Mouse (Mus musculus): Measurements from ENCODE around the gene Sav1. TPM values are rescaled to one million over a fixed set of nuclear protein-coding genes. Genes with fewer than 3 reads are reported as not detected.
A peak's percentile ranks its signal among the peaks of the same experiment; 100 is the strongest.

Gene Sav1
- total and polyA plus RNA-seq, 3 experiments, result 13.5 to 23.6 (median 21.3) TPM

DNA sequence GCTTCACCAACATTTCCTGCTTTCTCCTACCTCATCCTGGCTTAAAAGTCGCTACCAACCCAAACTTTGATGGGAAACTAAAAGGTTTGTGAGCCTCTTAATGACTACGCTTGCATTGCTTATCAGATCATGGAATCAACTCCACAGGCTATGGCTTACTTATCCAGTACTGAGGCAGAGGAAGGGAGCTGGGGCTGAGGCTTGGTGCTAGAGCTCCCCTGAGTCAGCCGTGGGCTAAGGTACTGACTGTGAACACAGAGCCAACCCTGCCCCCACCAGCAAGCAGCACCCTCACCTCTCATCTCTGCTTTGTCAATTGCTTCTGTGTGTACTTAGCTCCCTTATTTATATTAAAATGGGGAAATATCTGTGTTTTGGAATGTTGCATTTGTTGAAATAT lies 39.3 kb downstream of the Sav1 start:
- 74% methylated on average over 3 of the region's 3 CpGs for WGBS
- no peak for DNase-seq
- Histone ChIP-seq H3K4me1 (ENCODE audit: control insufficient read depth, insufficient read depth, low read length) (no peaks in the 10 kb centered on the region), H3K79me2 (replicated peaks; ENCODE audit: control insufficient read depth, insufficient read depth, low read length) (no peaks in the 10 kb centered on the region), H3K36me3 (ENCODE audit: control insufficient read depth, insufficient read depth, low read length) (no peaks in the 10 kb centered on the region), H3K9ac (ENCODE audit: low read depth, low read length) (no peak overlapping the region), H3K27me3 (ENCODE audit: control insufficient read depth, insufficient read depth, low read length) (no peaks in the 10 kb centered on the region), H3K27ac (no peak overlapping the region), H3K4me3 (no peak overlapping the region)
- TF ChIP-seq EP300 (IDR thresholded peaks at IDR 0.05; ENCODE audit: insufficient read depth, low read depth, low read length) (no peak), POLR2A (IDR thresholded peaks at IDR 0.05; ENCODE audit: insufficient read depth, low read depth, low read length) (no peak), CTCF (IDR thresholded peaks at IDR 0.05) (no peak)
- intact Hi-C loops (cut with DNase I), result no loop called here

DNA sequence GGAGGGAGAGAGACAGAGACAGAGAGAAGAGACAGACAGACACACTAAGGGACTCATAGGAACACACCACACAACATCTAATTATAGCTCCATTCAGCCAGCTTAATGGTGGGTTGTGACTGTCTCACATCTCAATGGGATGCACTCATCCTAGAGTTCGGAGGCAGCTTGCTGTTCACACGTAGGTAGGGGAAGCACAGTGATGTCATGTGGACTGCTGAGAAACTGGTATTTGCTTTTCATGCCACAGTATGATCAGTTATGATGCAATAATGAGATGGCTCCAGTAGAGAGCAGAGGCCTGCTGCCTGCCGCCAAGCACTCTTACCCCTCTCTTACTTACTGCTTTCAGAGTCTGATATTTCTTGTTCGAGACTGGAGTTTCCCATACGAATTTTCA lies 40.9 kb downstream of the Sav1 start:
- Histone ChIP-seq H3K27ac (no peak overlapping the region), H3K27me3 (ENCODE audit: control insufficient read depth, insufficient read depth, low read length) (no peaks in the 10 kb centered on the region), H3K4me1 (ENCODE audit: control insufficient read depth, insufficient read depth, low read length) (no peaks in the 10 kb centered on the region), H3K4me3 (no peak overlapping the region), H3K9ac (ENCODE audit: low read depth, low read length) (no peak overlapping the region), H3K79me2 (replicated peaks; ENCODE audit: control insufficient read depth, insufficient read depth, low read length) (no peaks in the 10 kb centered on the region), H3K36me3 (ENCODE audit: control insufficient read depth, insufficient read depth, low read length) (no peaks in the 10 kb centered on the region)
- TF ChIP-seq EP300 (IDR thresholded peaks at IDR 0.05; ENCODE audit: insufficient read depth, low read depth, low read length), result no peak
- no peak for TF ChIP-seq CTCF (IDR thresholded peaks at IDR 0.05)
- no peak for TF ChIP-seq POLR2A (IDR thresholded peaks at IDR 0.05; ENCODE audit: insufficient read depth, low read depth, low read length)
- 96% methylated on average over 5 of the region's 5 CpGs for WGBS
- DNase-seq, result no peak
- intact Hi-C loops (cut with DNase I), result no loop called here

DNA sequence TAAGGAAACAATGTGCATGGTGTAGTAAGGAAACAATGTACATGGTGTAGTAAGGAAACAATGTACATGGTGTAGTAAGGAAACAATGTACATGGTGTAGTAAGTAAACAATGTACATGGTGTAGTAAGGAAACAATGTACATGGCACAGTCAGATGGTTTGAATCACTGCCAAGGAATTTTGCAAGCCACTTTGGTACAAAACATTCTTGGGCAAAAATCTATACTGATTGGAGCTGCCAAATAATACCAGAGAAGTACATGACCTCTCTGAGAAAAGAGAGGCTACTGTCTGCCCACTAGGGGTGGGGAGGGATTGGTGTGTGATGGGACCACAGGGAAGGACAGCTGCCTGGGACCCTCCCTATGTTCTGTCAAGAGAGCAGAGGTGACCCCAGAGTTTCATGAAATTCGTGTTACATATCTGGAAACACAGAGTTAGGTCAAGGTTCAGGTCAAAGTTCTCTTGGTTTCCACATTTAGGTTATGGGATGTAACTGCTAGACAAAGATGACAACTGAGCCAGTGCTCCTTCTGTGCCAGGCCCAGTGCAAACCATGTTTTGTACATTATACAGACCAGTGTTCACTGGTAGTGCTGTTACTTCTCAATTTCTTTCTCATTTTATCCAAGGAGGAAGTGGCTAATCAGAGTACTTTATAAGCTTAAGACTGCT lies 45.0 kb downstream of the Sav1 start:
- Histone ChIP-seq H3K4me1 (ENCODE audit: control insufficient read depth, insufficient read depth, low read length) (no peaks in the 10 kb centered on the region), H3K36me3 (ENCODE audit: control insufficient read depth, insufficient read depth, low read length) (no peaks in the 10 kb centered on the region), H3K27me3 (ENCODE audit: control insufficient read depth, insufficient read depth, low read length) (no peaks in the 10 kb centered on the region), H3K79me2 (replicated peaks; ENCODE audit: control insufficient read depth, insufficient read depth, low read length) (no peaks in the 10 kb centered on the region), H3K4me3 (no peak overlapping the region), H3K9ac (ENCODE audit: low read depth, low read length) (no peak overlapping the region), H3K27ac (no peak overlapping the region)
- no peak for DNase-seq
- intact Hi-C loops (cut with DNase I), result no loop called here
- WGBS, result 42% methylated on average over 1 of the region's 1 CpGs
- TF ChIP-seq POLR2A (IDR thresholded peaks at IDR 0.05; ENCODE audit: insufficient read depth, low read depth, low read length) (no peak), CTCF (IDR thresholded peaks at IDR 0.05) (no peak), EP300 (IDR thresholded peaks at IDR 0.05; ENCODE audit: insufficient read depth, low read depth, low read length) (no peak)

DNA sequence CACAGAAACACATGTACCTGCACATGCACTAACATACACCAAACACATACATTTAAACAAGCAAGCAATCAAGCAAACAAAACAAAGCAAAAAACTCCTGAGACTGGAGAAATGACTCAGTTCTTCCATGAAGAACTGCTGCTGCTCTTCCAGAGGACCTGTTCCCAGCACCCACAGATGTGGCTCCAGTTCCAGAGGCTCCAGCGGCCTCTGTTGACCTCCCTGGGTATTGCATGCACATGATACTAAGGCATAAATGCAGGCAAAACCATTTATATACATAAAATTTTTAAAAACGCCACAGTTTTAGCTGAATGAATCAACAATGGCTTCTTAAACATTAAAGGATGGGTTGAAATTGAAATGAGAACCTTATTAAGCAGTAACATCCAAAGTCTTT lies 47.5 kb downstream of the Sav1 start:
- 66% methylated on average over 2 of the region's 2 CpGs for WGBS
- intact Hi-C loops (cut with DNase I), result no loop called here
- H3K9ac ChIP-seq (ENCODE audit: low read depth, low read length), result no peak overlapping the region
- H3K79me2 ChIP-seq (replicated peaks; ENCODE audit: control insufficient read depth, insufficient read depth, low read length), result no peaks in the 10 kb centered on the region
- H3K4me1 ChIP-seq (ENCODE audit: control insufficient read depth, insufficient read depth, low read length), result no peaks in the 10 kb centered on the region
- H3K27ac ChIP-seq, result no peak overlapping the region
- no peak overlapping the region for H3K4me3 ChIP-seq
- no peaks in the 10 kb centered on the region for H3K27me3 ChIP-seq (ENCODE audit: control insufficient read depth, insufficient read depth, low read length)
- TF ChIP-seq CTCF (IDR thresholded peaks at IDR 0.05), result peak; percentile 53
- no peak for TF ChIP-seq EP300 (IDR thresholded peaks at IDR 0.05; ENCODE audit: insufficient read depth, low read depth, low read length)
- no peak for DNase-seq
- no peaks in the 10 kb centered on the region for H3K36me3 ChIP-seq (ENCODE audit: control insufficient read depth, insufficient read depth, low read length)

DNA sequence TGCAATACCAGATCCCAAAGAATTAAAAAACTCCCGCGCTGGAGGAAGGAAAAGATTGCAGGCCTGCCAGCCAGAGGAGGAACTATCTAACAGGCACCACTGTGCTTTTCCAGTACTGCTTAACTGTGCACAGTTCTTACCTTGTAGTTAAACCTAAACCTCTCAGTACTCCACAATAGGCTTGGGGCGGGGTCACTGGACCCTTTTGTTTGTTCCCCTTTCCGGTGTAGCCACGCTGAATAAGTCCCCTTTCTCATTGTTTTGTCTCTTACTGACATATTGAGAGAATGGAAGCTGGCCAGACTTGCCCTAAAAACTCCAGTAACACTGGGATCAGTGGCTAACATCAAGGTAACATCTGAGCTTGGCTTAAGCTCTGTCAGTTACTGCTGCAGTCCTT lies 49.1 kb downstream of the Sav1 start:
- Histone ChIP-seq H3K79me2 (replicated peaks; ENCODE audit: control insufficient read depth, insufficient read depth, low read length) (no peaks in the 10 kb centered on the region), H3K27me3 (ENCODE audit: control insufficient read depth, insufficient read depth, low read length) (no peaks in the 10 kb centered on the region), H3K9ac (ENCODE audit: low read depth, low read length) (no peak overlapping the region), H3K36me3 (ENCODE audit: control insufficient read depth, insufficient read depth, low read length) (no peaks in the 10 kb centered on the region), H3K4me3 (no peak overlapping the region), H3K27ac (no peak overlapping the region), H3K4me1 (ENCODE audit: control insufficient read depth, insufficient read depth, low read length) (no peaks in the 10 kb centered on the region)
- TF ChIP-seq POLR2A (IDR thresholded peaks at IDR 0.05; ENCODE audit: insufficient read depth, low read depth, low read length) (no peak), CTCF (IDR thresholded peaks at IDR 0.05) (no peak), EP300 (IDR thresholded peaks at IDR 0.05; ENCODE audit: insufficient read depth, low read depth, low read length) (no peak)
- intact Hi-C loops (cut with DNase I), result no loop called here
- WGBS, result 74% methylated on average over 5 of the region's 5 CpGs
- no peak for DNase-seq

DNA sequence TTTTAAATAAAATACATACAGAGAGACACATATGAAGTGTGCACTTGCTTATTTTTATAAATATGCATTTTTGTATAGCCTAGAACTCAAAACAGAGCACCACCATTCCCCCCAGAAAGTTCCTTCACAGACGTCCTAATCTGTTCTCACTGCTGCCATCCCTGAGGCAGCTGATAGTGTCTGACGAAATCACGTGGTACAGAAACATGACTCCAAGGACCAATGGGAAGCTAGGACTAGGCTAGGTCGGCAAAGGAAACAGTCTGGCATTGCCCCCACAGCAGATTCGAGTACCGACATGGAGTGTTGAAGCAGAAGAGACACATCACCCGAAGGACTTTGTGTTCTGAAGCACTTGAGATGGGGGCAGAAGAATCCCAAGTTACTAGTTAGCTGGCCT lies 60.1 kb downstream of the Sav1 start:
- TF ChIP-seq EP300 (IDR thresholded peaks at IDR 0.05; ENCODE audit: insufficient read depth, low read depth, low read length) (no peak), POLR2A (IDR thresholded peaks at IDR 0.05; ENCODE audit: insufficient read depth, low read depth, low read length) (no peak), CTCF (IDR thresholded peaks at IDR 0.05) (no peak)
- WGBS, result 58% methylated on average over 7 of the region's 7 CpGs
- intact Hi-C loops (cut with DNase I), result no loop called here
- Histone ChIP-seq H3K79me2 (replicated peaks; ENCODE audit: control insufficient read depth, insufficient read depth, low read length) (no peaks in the 10 kb centered on the region), H3K4me1 (ENCODE audit: control insufficient read depth, insufficient read depth, low read length) (no peaks in the 10 kb centered on the region), H3K27ac (no peak overlapping the region), H3K36me3 (ENCODE audit: control insufficient read depth, insufficient read depth, low read length) (no peaks in the 10 kb centered on the region), H3K4me3 (no peak overlapping the region), H3K27me3 (ENCODE audit: control insufficient read depth, insufficient read depth, low read length) (no peaks in the 10 kb centered on the region), H3K9ac (ENCODE audit: low read depth, low read length) (no peak overlapping the region)
- DNase-seq, result no peak

Data from heart, adult 2 months (tissue).